Mouse (Mus musculus) right cerebral cortex, postnatal 14 days (tissue): Measurements from ENCODE around the gene Mcm10.
A peak's percentile ranks its signal among the peaks of the same experiment; 100 is the strongest.

Experiments
- DNase-seq: peaks from one replicate; pipeline ENCODE4 v3.0.0; 2022

The Mcm10 gene

DNA sequence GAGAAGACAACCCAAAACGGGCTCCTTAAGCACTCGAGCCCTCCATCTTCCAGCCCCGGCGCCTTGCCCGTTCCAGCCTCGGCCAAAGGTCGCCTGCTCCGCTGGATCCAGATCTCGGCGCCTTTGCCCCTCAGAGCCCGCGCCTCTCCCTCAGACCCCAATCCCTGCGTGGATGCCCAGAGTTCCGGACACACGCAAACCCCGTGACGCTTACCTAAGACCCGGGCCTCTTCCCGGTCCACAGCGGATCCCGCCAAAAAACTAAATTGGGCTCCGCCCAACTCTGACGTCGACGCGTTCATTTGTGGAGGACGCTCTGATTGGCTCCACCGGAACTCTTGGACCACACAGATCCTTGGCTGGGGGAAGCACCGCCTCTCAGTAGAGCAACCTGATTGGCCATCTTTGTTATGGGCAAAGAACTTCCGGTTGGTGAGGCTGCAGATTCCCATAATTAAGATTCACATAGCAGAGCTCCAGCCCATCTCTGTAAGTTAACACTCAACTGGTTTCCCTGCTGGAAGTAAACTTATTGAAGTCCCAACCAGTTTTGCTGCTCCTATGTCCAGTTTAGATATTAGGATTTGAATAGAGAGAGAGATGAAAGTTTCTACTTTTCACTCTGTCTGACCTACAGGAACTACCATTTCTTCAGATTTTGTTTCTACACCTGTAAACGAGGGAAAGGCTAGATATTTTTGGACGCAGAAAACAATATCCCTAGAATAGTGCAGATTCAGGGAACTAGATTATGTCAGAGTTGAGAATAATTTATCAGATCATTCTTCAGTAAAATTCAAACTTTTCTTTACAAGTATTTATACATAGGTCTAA lies at the start of gene Mcm10:
Mcm10 (minus strand) TSS at position 301 of the 834 bp plus-strand sequence.
- DNase-seq: peak; percentile 88

DNA sequence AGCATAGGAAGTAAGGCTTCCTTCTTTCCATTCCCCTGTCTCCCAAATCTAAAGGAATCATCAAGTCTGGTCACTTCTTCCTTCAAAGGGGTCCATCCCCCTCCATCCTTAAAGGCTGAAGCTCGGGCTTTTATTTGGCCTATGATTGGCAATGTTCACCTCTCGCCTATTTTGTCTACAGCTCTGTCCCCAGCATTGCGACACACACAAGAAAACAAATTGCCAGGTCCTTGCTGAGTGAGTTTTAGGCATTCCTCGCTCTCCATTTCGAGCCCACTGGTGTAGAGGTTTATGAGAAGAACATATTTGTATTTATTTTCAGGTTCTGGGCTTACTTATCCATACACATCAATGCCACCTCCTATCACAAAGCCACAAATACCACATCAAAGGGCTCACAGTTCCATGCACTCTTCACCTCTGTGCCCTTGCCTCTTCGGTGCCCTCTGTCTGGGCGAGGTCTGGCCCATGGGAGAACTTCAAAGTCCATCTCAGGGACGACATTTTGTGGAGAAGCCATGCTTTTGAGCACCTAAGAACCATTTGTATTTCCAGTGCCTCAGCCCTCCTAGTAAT lies 48.6 kb upstream of the Mcm10 start:
- DNase-seq: no peak

DNA sequence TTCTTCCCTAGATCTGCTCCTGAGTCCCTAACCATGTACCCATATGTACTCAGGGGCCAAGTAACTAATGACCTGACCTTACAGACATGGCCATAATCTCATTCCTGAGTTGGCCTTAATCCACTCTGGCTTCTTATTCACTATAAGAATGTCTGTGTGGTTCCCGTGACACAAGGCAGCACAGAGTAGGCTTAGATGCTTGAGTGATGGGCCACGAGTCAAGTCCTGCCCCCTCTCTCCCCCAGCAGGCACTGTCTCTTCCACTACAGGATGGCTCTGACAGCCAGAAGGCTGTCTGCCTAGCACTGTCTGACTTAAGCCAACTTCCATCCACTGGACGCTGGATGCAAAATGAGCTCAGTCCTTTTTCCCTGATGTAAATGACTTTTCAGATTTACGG lies 47.4 kb upstream of the Mcm10 start:
- DNase-seq: no peak

DNA sequence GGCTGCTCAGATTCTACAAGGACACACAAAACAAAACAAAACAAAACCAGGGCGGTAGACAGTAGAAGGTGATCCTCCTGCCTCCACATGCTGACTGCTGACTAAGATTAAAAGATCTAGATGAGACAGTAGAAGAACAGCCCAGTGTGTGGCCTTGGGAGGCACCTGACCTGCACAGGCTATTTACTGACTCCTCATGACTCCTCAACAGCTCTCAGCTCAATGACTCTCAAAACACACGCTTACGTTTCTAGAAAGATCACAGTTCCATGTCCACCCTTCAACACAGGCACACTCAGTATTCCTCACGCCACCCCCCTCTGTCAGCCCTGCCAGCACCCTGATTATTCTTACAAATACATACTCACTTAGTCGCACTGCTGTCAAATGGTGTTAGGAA lies 45.8 kb upstream of the Mcm10 start:
- DNase-seq: no peak

DNA sequence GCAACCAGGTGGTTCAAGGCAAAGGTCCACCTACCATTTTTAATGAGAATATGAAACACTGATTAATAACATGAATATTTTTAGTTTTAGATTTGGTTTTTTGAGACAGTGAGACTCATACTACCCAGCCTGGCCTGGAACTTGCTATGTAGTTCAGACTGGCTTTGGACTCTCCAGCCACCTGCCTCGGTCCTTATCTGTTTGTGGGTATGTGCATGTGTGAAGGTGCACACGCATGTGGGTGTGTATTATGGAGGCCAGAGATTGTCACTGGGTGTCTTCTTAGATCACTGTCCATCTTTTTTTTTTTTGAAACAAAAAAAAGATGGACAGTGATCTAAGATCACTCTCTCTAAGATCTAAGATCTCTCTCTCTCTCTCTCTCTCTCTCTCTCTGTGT lies 38.0 kb upstream of the Mcm10 start:
- no peak for DNase-seq

DNA sequence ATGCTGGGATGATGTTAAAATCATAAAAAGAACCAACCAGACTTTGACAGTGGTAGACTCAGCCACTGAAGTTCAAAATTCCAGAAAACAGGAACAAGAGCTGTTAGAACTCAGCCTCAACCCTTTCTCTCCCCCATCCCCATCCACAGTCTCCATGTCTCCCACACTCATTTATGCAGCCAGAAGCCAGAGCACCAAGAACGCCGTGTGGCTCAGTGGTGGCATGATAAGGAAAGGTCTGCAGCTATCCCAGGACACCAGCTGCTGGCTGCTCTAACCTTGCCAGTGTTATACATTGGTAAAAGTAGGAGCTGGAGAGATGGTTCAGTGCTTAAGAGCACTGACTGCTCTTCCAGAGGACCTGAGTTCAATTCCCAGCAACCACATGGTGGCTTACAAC lies 34.4 kb upstream of the Mcm10 start:
- no peak for DNase-seq

DNA sequence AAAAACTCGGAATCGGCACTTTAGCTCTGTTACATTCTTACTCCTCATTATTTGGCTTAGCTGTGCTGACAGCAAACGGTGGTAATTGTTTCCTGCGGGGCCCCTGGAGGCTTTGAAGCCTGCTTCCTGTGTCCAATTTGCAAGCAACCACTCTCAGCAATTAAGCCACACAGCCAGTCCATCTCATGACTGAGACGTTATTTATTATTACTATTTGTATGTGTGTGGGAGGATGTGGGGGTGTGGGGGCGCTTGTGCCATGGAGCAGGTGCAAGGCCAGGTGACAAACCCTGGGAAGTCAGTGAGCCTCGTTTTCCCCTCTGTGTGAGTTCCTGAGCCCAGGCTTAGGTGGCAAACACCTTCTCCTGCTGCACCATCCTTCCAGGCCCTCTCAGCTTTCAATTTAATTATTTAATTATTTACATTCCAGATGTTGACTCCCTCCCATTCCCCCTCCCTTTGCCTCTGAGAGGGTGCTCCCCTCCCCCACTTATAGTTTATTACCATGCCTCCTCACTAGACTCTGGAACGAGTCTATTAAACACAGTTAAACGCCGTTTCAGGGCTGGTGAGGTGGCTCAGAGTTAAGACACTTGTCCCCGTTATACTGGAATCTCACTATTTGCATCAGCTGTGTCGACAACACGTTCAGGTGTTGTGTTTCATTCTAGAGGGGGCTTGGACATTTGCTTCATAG lies 32.8 kb upstream of the Mcm10 start:
- no peak for DNase-seq

DNA sequence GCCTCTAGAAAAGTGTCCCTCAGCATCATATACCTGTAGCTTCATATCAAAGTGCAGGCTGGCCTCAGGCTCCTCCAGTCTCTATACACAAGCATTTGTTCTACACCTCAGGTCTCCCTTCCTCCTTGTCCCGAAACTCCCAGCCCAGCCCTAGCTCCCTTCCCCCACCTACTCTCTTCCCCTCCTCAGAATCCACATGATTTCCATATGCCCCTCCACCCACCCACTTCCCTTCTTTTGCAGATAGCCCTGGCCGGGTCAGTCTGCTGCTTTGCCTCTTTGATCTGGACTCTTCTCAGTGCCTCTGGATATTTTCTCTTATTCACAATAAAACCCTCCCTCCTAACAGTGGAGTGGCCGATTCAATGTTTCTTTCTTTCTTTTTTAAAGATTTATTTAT lies 31.7 kb upstream of the Mcm10 start:
- no peak for DNase-seq

DNA sequence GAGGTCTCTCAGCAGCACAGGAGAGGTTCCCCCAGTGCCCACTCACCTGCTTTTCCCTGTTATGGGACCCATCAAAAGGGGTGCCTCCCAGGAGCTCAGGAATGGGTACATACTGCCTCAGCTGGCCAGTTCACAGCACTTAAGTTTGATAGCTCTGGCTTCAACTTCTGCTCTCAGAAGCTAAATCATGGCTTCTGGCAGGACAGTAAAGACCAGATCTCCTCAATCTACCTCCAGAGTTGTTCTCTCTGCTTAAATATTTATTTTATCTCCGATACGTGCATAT lies 30.8 kb upstream of the Mcm10 start:
- DNase-seq: no peak

DNA sequence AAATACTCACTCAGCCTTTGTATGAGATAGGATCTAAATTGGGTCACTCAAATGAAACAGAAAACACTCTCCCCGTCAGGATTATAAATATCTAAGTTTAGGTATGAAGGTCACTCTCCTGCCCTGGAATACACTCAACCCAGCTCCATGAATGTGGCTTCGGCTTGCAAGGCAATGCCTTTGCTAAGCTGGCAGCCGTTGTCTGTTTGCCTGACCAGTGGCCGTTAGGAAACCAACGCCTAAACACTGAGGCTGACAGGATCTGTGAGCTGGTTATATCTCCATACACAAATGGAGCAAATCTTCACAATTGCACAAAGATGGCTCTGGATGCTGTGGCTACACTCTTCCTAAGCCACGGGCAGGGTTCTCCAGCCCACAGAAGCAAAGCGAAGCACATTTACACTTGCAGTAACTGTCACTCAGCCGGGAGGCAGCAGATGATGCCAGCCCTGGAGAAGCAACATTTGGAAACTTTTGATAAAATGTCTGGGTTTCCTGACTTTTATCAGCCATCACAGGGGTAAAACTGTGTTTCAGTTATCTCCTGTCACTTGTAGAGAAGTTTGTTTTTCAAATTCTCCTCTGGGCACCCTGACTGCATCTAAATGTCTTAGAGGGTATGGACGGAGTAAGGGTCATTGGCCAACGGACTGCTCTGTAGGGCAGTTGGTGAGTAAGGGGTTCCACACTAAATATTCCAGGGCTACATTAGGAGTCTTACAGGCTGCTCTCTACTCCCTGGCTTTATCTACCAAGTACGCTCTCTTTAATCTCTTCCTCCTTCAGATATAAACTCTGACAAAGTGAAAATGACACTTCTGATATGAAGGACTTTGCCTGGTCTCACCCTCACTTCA lies 30.3 kb upstream of the Mcm10 start:
- no peak for DNase-seq

DNA sequence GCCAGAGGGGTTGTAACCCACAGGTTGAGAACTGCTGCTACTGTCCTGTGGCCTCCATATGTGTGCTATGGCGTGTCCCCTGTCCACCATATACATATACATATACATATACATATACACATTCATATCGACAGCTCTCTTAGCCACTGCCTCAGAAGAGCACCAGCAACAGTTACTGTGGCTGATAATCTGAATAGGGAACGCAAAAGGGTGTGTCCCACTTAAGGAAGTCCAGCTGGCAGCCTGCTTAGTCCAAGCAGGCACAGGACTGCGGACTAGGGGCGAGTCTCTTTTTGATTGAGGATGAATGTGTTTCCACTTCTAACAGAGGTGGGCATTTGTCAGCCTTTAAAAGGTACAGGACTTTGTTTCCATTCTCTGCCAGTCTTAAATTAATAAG lies 29.3 kb upstream of the Mcm10 start:
- DNase-seq: no peak

DNA sequence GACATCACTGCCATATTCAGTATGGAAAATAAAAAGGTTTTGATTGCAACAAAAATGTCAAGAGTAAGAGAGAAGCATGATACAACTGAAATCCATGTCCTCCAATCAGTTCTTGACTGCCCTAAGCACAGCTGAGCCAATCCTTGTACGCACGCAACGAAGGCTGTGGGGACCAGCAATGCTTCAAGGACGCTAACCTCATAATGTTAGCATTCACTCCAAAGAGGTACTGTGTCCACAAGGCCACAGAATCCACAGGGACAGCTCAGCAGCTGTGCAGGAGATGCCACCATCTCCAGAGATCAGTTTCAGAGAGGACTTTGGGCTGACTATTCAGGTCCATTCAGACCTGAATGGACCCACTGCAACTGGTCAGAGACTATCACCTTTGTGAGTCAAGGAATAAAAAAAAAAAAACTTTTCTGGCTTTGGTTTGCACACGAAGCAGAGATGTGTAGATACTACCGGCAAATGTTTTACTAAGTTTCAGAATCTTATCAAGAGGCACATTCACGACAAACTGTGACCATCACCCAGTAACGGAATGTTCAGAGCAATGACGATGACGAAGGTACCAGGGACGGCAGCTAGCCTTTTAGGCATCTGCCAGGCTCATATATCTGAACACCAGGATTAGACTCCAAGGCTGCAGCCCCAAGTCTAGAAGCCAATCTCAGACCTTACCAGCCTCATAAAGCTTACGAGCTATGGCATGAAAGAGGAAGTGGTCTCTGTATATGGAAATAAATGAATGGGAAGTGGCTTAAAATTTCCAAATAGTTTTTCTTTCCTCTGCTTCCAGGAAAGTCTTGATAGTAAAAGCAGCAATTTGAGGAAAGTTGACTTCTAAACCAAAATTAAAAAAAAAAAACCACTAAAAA lies 27.9 kb upstream of the Mcm10 start:
- no peak for DNase-seq

DNA sequence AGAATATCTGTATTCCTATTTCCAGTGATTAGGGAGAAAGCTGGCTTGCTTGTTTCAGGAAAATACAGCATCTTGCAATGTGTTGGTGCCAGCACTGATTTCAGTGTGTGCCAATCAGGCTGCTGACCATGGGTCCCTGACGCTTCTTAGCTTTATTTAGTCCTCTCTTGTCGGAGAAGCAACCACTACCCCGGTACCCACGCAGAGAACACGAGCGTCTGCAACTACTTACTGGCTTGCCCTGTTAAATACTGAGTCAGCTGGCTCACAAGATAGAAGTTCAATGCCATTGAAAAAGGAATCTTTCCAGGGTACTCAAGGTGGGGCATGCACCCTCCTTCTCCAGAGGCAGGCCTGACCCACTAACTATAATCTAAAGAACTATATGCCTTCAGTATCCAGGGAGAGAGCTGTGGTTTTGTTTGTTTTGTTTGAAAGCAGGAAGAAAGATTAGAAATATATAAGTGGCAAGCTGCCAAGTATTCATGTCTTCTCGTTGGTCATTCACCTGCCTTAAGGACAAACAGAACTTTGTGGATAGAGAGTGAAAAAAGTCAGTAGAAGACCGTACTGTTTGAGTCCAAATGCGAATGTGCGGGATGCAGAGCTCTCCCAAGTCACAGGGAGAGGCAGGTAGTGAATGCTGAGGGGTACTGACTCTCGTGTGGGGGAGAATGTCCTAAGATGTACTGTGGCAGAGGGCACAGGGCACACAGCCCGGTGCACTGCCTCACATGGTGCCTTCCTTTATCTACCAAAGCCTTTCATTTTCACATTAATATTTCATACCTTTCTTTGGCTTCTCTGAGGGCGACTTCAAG lies 27.0 kb upstream of the Mcm10 start:
- DNase-seq: no peak

DNA sequence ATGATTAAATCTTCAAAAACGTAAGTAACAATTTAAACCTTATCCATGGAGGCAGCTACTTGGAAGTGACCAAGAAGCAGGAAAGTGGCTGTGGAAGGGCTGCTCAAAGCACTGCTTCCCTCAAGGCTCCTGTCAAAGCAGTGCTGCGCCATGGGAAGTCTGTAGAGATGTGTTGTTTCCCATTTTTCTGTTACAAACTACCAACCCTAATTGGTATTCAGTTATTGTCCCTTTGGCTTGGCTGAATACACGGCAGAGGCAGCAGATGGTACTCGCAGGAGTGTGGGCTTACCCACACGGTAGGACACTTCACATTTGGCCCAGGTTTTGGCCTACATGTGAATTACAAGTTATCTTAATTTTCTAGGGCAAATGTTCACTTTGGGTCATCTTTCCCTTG lies 25.7 kb upstream of the Mcm10 start:
- no peak for DNase-seq

DNA sequence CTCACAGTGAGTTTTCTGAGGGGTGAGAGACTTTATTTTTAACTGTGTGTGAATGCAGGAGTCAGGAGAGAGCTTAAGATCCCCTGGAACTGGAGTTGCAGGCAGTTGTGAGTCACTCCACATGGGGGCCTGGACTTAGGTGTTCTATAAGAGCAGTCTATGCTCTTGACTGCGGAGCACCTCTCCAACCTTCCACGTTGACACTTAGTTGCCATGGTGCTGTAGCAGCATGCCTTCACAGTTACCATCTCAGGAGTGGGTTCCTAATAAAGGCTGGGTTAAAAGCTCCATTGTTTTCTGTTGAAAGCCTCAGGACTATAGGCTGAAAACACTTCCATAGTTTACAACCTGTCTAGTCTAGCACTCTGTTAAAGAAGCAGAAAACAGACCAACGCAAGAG lies 24.8 kb upstream of the Mcm10 start:
- DNase-seq: no peak

DNA sequence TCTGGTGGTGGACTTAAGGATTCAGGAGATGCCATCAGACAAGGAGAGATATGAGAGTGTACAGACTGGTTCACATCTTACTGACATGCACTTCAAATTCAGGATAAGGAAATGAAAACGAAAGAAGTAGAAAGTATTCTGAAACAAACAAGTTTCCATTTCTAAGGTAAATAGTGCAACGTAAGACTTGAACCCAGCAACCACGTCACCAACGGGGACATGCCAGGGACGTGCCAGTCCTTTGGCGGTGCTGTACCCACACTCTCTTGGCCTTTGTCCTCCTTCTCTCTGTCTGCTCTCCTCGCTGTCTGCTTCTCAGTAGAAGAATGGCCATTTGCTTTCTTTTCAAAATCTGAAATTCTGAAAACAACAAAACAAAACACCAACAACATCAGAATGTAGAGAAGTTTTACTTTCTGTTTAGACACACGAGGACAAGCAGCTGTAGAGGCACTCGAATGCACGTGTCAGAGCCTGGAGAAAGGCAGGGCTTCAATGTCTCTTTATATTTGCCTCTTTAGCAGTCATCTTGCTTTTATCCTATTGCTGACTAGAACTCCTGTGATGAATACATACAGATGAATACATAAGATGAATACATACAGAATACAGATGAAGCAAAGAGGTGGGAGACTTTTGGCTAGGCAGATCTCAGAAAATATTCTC lies 24.0 kb upstream of the Mcm10 start:
- no peak for DNase-seq

DNA sequence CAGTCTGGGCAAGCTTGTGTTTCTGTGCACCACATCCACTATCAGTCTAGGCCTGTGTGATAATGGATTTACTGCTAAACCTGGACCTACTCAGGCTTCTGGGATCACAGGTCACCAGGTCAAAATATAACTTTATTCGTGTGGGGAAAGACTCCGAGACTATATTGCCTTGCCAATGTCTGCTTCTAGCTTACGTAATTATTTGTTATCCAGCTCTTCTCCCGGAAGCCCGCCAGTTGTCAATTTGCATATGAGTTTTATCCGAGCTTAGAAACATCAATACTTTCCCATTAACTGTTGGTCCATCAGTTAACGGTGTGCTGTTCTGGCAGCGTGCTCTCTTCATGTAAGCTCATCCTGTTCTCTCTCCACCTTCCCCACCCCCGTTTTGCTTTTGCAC lies 22.6 kb upstream of the Mcm10 start:
- no peak for DNase-seq

DNA sequence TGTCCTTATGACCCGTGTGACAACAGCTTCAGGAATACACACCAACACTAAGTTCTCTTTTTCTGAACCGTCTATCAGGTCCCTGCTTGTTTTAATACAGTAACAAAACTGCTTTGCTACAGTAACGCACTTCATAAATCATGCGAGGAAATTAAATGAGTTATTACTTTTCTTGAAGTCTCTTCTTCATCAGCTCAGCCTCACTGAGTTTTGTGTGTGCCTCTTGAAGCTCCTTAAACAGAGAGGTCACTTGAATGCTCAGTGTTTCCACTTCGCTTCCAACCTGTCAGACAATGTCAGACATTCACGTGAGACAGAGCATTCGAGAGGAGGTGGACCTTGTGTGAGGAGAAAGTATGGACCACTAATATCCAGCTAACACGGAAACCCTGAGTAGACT lies 22.2 kb upstream of the Mcm10 start:
- DNase-seq: no peak

DNA sequence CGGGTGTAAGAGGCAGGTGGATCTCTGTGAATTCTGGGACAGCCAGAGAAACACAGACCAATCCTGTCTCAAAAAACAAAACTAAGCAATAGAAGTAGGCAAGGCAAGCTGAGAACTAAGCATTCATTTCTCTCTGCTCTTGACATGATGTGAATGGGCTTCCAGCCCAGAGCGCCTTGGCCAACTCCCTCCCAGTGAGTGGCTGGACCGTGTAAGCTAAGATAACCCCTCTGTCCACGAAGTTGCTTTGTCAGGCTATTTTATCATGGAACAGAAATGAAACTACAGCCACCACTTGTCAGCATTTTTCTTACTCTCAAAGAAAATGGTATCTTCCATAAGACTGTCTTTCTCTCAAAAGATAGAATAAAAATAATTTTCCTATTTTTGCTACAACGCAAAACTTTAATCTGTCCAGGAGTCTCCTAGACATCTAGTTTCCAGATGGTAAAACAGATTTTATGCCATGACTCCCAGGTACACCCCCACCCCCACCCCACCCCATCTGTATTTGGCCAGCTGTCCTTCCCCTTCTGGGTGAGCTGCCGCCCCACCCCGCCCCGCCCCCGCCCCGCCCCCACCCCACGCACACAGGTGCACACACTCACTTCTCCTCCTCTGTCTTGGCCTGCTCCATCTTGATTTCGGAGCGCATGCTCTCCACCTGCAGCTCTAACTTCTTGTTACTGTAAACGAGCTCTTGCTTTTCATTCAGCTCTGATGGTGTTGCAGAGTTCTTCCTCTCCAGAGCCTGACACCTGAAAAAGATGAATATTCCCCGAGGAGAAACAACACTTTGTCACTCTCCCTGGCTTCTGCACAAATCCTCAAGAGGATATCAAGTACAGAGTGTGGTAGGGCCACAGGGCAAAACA lies 21.2 kb upstream of the Mcm10 start:
- no peak for DNase-seq

DNA sequence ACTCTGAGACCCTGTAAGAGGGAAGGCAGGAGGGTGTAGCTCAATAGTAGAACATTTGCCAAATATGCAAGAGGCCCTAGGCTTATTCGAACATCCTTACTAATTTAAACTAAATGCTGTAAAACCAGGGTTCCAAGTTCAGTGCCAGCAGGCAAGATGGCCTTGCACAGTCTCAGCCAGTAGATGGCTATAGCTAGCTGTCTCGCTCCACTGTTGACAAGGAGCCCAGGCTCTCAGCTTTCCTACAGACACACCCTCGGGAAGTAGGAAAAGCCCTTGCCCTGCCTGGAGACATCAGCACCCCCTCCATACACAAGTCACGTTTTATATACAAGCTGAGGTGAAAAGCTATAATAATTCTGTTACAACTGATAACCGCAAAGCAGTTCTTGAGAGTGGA lies 20.1 kb upstream of the Mcm10 start:
- no peak for DNase-seq
